Mouse (Mus musculus): Measurements from ENCODE around the gene Cox8b. TPM values are rescaled to one million over a fixed set of nuclear protein-coding genes. Genes with fewer than 3 reads are reported as not detected.
"Not testable (repeated sequence)": the region's sequence is repeated elsewhere in the genome, so short reads cannot be mapped to it uniquely, and the experiment has no call there.

The Cox8b gene
- total RNA-seq, 4 experiments from 2014 or later: 2,926 to 3,503 (median 3,138) TPM

DNA sequence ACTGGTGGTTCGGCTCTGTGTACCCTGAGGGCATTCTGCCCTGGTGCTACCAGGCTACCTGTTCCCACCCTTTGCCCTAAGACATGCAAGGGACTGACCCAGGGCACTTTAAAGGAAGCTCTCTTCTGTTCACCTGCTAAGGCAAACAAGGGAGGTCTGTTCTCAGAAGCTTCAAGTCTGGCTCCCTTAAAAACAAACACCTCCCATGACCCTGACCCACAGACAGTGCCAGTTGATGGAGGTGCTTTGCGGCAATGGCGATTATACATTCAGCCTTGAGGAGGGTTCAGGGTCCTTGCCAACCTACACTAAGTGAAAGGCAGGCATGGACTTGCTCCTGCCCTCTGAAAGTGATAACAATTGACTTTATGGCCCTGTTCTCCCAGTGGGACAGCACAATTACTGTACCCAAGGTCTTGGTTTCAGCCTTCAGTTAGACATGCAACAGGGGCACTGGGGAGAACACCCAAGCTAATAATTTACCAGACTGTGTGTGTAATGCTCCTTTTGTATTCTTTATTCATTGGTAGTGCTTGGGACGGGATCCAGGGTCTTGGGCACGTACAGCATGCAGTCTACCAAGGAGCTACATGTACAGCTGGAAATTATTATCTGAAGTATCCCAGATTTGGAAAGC, 12.7 kb upstream of the Cox8b start:
- no peak for DNase-seq (ENCODE audit: low spot score)

DNA sequence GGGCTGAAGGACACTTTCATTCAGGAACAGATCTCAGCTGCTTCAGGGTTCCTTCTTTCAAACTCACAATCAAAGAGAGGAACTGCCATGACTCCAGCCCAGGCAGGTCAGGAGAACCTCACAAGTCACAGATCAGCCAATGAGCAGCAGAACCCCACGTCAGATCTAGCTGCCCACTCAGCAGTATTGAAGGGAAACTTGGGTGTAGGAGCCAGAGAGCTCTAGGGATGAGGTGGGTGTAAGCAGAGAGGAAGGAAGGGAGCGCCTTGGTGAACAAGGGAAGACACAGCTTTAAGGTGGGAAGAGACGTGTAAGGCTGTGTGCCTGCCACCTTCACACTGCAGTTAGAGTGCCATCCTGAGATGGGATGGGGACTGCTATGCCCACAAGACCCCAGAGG, 12.0 kb upstream of the Cox8b start:
- DNase-seq (ENCODE audit: low spot score): no peak

DNA sequence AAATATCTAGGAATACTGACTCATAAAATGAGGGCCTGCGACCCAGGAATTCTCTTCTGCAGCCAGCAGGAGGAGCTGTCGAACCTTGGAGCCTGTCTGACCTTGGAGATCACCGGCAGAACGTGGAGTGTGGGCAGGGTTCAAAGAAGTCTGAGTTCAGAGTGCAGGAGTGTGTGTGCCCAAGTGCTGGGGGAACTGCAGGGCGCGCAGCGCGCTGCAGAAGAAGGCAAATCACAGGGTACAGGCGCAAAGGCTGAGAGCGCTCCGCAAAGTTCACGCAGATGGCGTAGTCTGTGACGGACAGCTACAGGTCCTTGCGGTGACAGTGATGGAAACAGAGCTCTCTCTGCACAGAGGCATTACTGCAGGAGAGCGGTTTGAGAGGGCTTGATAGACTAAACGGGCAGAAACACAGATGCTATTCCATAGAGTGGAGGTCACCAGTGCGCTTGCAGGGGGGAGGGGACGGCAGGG, 8.4 kb upstream of the Cox8b start:
- peak; percentile 80 for DNase-seq (ENCODE audit: low spot score)

DNA sequence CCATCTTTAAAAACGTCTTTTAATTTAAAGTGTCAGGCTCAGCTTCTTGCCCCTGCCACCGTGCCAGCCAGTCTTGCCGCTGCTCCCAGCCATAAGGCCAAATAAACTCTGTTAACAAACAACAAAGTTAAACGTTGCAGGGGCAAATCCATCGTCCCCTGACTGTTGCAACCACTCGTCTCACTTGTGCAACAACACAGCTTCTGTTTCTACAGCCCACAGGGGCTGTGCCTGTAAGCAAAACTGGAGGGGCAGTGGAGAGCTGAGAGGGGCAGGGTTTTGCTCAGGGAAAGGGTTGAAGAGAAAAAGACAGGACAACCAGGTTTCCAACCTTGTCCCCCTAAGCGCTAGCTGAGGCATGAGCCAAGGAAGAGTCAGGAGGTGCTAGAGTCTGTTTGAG, 7.9 kb upstream of the Cox8b start:
- no peak for DNase-seq (ENCODE audit: low spot score)

DNA sequence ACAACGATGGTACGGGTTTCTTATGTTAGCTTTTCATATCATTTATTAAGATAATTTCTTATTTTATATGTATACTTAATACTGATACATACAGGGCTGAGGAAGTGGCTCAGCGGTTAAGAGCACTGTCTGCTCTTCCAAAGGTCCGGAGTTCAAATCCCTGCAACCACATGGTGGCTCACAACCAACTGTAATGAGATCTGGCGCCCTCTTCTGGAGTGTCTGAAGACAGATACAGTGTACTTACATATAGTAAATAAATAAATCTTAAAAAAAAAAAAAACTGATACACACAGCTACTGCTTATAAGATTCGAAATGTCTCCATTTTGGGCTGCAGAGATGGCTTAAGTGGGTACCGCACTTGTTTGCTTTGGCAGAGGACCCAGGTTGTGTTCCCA, 7.5 kb upstream of the Cox8b start:
- DNase-seq (ENCODE audit: low spot score): no peak

DNA sequence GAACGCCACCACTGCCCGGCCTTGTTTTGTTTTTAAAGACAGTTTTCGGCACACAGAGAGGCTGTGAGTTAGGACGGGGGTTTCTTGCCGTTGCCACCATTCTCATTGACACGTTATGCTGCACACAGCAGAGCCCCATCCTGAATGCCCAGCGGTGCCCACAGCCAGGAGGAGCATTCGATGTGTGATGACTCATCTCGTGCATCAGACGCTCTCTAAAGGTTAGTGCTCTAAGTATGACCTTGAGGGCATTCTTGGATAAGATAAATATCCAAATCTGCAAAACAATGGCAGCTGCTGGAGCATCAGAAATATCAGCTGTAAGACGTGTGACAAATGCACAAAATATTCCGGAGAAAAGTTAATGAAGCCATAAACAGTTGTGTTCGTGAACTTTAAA, 6.9 kb upstream of the Cox8b start:
- DNase-seq (ENCODE audit: low spot score): no peak

DNA sequence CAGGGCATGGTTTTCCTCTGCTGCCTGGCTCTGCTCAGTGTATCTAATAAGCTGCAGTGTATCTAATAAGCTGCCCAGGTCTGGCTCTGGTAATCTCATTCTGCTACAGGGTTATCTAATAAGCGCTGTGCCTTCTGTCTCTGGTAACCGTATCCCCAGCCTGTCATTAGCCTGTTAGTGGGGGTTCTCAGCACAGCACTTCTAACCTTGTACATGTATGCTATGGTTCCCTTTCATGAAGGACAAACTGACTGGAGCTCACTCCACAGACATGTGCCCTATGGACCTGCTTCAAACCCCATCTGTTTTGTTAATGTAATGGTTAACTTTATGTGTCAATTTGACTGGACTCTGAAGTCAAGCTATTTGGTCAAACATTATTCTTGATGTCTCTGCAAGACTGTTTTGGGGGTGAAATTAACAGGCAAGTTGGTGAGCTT, 5.4 kb upstream of the Cox8b start:
- DNase-seq (ENCODE audit: low spot score): no peak

DNA sequence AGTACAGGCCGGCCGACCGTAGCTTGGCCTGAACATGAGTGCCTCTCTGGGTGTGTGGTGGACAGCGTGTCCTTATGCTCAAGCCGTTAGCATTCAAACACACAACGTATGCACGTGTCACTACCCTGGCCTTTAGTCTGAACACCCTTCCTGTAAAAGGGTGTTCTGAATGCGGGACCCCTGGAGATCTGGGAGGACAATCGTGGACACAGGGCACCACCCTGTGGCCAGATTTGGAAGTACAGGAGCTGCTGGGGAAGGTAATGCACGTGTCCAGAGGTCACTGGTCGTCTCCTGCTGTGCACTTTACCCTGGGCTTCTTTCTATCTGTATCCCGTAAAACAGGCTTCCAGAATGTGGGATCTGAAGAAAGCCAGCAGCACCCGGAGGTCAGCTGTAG, 3.0 kb upstream of the Cox8b start:
- peak; percentile 74 for DNase-seq (ENCODE audit: low spot score)

DNA sequence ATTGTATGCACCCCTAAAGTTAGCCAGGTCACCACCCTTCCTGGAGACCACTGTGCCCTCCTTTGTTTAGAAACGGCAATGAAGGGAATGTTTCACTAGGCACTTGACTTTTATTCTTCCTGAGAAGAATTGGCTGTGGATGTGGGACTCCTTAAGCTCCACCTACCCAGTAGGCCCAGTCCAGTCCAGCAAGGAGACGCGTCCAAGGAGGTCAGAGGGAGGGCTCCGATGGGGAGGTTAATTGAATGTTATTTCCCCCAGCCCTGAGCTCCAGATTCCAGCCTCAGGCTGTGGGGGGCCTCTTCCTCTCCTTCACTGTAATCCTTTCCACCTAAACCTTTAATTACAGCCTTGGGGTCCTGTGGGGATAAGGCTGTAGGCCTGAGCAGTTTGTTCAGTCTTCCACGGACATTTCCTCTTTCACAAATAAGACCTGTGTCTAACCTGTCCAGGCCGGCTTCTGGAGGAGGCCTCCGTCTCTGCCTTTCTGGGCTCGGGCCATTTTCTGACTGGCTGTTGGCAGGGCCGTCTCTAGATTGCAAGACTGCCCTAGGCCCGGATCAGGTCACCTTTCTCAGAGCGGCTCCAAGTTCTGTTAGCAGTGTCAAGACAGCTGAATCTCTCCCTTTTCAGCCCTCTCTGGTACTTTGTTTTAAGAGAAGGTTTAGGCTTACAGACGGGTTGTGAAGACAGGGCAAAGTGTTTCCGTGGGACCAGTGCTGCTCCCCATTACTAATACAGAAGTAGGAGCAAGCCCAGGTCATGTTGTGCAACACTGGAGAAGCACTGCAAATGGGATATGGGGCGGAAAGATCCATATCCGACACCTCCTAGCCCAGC, 2.0 kb upstream of the Cox8b start:
- no peak for DNase-seq (ENCODE audit: low spot score)

DNA sequence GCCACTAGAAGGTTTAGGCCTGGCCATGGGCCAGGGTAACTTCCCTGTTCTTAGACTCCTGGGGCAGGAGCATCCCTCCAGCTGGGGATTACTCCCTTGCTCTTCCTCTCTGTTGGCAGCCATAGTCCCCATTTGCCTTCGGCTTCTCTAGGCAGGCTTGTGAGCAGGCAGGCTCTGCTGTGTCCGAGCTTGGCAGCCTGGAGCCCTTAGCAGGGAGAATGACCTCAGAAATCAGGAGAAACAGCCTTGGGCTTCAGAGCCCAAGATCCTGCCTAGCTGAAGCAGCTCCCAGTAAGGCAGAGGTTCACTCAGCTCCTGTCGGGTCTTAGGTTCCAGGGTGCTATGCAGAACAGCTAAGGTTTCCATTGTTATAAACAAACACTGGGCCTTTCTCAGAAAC, 1.1 kb downstream of the Cox8b start:
- no peak for DNase-seq (ENCODE audit: low spot score)

DNA sequence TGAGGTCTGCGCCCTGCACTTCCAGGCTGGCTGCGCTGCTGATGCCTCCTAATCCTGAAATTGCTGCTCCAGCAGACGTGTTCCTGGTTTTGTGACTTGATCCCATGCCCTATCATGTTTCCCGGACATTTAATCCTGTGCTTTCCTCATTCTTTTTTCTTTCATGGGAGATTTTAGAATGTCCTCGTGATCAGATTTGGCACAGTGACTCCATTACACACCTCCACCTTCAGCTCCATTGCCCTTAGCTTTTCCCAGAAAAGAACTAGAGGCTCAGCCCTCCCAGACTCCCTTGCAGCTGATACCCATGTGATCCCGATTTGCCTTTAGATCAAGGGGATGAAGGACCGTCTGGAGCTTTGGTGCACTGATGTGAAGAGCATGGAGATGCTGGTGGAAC, 2.4 kb downstream of the Cox8b start:
- DNase-seq (ENCODE audit: low spot score): no peak

DNA sequence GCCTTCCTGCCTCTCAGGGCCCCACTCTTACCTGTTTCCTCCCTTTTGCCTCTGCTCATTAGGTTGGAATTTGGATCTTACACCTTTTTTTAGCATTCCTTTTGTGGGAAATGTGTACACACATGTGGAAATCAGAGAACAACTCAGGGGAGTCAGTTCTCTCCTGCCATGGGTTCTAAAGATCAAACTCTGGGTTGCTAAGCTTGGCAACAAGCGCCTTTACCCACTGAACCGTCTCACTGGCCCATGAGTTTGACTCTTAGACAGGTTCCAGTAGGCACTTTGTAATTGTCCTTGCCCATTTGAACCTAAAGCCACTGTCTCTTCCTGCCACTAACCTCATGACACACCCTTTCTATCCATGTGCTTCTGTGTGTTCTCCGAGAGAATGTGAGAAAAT, 5.6 kb downstream of the Cox8b start:
- no peak for DNase-seq (ENCODE audit: low spot score)

DNA sequence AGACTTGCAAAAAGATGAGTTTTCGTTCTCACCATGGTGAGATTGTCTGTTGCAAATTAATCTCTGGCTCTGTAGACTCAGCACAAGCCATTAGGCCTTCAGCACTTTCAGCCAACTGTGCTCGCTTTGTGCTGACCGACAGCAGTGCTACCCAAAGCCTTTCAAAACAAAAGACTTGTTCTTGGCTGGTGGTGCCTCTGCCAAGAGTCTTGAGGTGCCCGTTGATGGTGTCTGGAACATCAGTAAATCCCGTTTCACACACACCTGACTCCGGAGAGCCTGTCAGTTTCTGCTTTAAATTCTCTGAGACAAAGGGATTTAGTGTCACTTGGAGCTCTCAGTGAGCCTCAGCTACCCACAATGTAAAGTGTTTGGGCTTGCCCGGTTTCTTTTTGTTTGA, 6.2 kb downstream of the Cox8b start:
- DNase-seq (ENCODE audit: low spot score): no peak

DNA sequence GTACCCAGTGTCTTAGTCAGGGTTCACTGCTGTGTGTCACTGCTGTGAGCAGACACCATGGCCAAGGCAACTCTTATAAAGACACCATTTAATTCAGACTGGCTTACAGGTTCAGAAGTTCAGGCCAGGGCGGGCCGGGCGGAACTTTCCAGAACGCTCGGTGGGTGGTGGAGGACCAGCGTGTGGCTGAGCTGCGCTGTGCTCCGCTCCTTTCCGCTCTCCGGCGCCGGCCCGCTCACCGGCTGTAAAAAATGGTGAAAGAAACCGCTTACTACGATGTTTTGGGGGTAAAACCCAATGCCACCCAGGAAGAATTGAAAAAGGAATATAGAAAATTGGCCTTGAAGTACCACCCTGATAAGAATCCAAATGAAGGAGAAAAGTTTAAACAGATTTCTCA, 9.6 kb downstream of the Cox8b start:
- DNase-seq (ENCODE audit: low spot score): not testable (repeated sequence)

DNA sequence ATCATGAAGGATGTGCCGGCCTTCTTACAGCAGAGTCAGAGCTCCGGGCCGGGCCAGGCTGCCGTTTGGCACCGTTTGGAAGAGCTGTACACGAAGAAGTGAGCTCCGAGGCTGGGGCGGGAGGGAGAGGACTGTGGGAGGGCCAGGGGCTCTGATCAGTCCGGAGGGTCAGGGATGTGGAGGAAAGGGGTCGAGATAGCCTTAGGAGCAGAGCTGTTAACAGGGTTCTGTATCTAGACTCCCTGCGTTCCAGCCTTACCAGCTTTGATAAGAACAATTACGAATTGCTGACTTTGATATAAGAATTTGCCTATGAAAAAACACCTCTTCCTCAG, 17.8 kb downstream of the Cox8b start:
- DNase-seq (ENCODE audit: low spot score): no peak

DNA sequence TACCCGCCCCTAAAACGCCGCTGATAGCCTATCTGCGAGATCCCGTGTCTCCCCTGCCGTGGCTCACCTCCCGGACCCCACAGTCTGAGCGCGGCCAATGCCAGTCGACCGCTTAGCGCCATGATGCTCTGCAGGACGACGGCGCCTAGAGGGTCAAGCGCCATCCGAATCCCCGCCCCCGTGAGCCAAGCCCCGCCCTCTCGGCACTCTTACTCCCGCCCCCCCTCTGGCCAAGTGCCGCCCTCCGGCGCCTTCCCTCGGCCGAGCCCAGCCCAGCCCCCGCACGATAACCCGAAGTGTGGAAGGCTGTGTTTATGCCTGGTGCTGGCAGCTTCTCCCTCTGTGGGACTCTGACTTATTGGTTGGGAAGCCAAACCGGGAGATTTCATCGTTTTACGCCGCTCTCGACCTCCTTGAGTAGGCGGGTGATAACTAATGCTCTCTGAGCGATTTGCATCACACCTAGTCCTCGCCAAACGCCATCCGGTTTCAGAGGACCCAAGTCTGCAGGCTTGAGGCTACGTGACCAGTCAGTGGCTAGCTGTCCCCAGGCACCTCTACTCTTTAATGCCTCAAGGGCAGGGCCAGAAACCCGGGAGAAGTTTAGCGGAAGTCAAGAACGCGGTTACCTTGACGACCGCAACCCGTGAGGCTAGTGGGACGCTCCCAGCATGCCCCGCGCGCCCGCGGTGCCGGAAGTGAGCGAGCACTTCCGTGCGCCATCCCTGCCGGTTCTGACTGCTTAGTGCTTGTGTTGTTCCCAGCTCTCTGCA, 18.4 kb downstream of the Cox8b start, which contains the start of the genes Psmd13 and Sirt3:
Gene Psmd13 (plus strand): TSS at position 273 of the 773 bp plus-strand sequence.
Gene Sirt3 (minus strand): TSS at position 614 of the 773 bp plus-strand sequence.
- DNase-seq (ENCODE audit: low spot score): peak; percentile 93

DNA sequence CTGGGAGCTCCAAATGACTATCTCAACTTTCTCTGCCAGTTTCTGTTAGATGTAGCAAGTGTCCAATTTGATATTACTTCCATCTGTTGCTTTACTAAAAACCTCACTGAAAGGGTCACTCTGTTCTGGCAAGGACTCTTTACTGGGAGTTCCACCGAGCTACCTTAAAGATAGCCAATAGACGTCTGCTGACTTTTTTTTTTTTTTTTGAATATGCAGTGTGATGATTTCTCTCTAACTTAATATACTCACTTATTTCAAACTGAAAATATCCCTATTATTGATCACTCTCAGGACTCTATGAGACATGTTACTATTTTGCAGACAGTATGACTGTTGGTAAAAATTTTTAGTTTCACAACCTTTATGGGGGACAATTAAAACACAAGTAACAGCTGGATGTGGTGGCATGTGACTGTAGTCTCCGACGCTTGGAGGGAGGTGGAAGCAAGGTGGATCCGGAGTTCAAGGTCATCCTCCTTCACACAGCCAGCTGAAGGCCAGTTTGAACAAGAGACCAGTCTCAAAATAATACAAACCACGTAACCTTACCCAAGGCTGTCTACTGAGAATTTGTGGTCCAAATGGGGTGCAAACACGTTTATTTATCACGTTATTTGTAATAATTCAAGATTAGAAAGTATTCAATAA, 19.3 kb downstream of the Cox8b start:
- DNase-seq (ENCODE audit: low spot score): no peak

DNA sequence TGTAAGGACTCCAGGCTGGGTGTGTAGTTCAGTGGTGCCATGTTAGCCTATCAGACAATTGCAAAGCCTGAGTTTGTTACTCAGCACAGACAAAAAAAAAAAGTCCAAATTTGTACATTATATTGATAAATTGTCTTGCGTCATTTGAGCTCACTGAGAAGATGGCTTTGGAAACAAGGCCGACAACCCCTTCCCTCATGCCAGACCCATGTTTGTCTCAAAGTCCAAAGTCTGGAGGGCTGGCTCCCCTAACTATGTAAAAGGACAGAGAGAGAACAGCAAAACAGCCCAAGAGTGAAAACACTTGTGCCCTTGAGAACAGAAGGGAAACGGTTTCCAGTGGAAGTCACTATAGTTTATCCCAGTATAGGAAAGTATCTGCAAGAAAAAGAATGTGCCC, 19.8 kb downstream of the Cox8b start:
- no peak for DNase-seq (ENCODE audit: low spot score)

DNA sequence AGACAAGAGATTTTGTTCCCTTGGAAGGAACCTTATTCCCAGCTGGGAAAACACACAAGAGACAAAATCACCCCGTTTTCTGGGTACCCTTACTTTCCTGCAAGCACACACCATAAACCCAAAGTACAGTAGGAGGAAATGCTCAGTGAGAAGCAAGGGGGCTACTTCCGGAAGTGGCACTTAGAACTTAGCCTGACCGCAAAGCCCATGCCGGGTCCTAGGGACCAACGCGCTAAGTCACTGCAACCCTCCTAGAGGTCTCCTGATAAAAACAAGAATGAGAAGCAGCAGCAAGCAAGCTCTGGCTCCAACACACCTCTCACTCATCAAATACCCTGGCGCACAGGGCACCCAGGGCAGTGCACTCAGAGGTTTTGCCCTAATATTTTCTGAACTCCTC, 20.9 kb downstream of the Cox8b start:
- no peak for DNase-seq (ENCODE audit: low spot score)

DNA sequence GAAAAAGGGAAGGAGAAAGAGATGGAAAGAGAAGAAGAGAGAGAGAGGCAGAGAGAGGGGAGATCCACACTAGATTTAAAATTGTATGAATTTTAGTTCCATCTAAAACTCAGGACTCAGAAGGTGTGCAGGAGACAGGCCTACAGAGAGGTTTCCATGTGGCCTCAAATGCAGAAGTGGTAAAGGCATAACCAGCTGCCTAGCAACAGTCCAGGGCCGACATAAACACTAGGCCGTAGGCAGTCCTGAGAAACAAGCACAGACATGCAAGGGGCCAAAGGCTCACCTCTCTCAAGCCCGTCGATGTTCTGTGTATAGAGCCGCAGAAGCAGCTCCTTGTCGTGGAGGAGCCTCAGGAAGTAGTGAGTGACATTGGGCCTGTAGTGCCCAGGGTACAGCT, 22.9 kb downstream of the Cox8b start:
- no peak for DNase-seq (ENCODE audit: low spot score)

DNA sequence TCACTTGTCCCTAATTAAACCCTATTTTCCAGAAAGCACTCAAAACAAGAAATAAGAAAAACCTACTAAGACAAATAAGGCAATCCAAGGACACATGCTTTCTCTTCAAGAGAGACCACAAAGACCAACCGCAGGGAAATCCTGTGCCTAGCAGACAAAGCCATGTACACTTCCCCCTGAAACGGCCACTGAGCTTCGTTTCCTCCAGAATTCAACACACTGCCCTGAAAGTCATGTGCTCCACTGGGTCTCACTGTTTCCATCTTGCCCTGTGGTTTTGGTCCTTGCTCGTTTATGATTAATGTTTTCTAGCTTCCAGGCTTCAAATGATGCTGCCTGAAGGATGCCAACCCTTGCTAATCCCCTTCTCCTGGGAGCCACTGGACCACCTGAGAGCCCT, 26.0 kb downstream of the Cox8b start:
- DNase-seq (ENCODE audit: low spot score): no peak

DNA sequence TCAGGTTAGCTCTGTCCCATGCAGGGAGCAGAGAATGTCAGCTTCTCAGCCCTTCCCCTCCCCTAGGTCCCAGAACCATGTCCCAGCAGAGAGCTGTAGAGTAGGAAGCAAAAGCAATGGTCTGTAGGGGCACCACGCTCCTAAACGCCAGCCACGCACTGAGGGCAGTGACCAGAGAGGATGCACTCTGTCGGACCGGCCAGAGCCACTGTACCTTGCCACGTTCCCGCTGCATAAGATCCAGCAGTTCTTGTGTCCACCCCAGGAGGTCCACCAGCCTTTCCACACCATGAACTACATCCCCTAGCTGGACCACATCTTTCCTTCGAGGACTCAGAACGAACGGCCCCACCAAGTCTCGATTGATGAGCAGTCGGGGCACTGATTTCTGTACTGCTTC, 35.5 kb downstream of the Cox8b start:
- DNase-seq (ENCODE audit: low spot score): no peak

All from heart, adult 8-10 months (tissue).